Mouse (Mus musculus): ENCODE measurements around the gene Ggta1.

DNA sequence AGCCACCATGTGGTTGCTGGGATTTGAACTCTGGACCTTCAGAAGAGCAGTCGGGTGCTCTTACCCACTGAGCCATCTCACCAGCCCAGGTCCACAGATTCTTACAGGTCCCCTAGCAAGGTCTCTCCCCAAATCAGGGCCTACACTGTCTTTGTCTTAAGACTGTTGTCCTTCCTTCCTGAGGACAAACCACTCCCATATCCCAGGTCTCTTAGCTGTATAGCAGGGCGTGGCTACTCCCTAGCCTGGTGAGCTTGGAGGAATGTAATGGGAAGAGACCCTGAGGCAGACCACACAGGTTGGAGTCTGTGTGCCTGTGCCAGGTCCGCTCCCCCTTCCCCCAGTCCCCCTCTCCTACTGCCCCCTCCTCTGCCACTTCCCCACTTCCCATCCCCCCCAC, 24.7 kb upstream of the Ggta1 start:
- TF ChIP-seq CTCF (IDR thresholded peaks at IDR 0.05; ENCODE audit: low read depth) (no peak), EP300 (IDR thresholded peaks at IDR 0.05; ENCODE audit: low read depth) (no peak)

All from heart, postnatal 0 days (tissue).